10 mouse cellular contexts compared by ENCODE assay signal in the genomic region with DNA sequence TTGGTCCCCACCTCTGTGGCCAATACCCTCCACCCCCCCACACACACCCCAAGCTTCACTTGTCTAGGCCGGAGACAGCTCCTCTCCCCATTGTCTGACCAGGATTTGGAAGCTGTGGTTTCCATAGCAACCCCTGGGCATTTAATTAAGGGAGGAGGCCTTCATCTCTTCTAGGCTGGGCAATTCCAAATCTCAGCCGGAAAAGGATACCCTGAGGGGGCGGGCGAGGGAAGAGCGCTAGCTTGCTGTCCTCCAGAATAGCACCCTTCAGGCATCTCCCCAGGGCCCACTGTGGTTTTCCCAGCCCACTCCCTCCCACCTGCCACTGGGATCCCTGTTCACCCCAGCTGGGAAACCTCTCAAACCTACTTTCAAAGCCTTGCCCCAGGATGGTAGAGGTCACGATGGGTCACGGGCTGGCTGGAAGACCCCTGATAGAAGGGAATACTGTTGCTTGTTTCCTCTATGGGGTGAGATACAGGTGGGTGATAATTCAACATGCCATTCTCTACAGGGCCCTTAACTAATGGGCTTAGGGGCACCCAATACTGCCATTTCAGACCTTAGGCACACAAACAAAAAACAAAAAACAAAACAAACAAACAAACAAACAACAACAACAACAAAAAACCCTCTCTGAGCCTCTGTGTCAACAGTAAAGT. TPM values are rescaled to one million over a fixed set of nuclear protein-coding genes. Genes with fewer than 3 reads are reported as not detected.
DNase-seq lines count a peak whose midpoint lies in the region; ATAC-seq and TF ChIP-seq lines count a peak whose summit lies in the region.
"Had no signal": no experiment of that assay in that cellular context is flagged by ENCODE, and none has a peak within 500 bp of the region (broad histone marks: within the 10 kb centered on the region; RNA-seq: fewer than 3 reads in every experiment).

No protein-coding gene starts in this region.

- H3K4me3 ChIP-seq in hindbrain, postnatal 0 days (ENCODE audit: low read length): no peak overlapping the region

- ATAC-seq in hindbrain, postnatal 0 days: 0 out of 2 replicates have a peak, but pooled peaks have one; percentile 38

- peaks cover 6% of the 10 kb centered on the region; the same call in 1 of the 2 replicates for H3K4me1 ChIP-seq in hindbrain, postnatal 0 days (ENCODE audit: insufficient read depth, low read length)

- TF ChIP-seq CTCF in hindbrain, postnatal 0 days (IDR thresholded peaks at IDR 0.05; ENCODE audit: low read depth): no peak

- peak; percentile 37 for DNase-seq in kidney, adult 9 months
- DNase-seq in kidney, adult 18-20 months: no peak
- DNase-seq in embryo, embryonic 9.5 days (ENCODE audit: extremely low spot score): peak; percentile 79
- peak; percentile 72 for DNase-seq in hindbrain, postnatal 0 days (ENCODE audit: low spot score)
- peak; percentile 49 to 58 for DNase-seq in right cerebral cortex, adult 2 months (ENCODE audit: low spot score in 2 of 2)
- no peak for DNase-seq in layer of hippocampus, postnatal 14 days (ENCODE audit: low spot score in 2 of 2)
- DNase-seq in lung, postnatal 14 days: no peak
- no peak for DNase-seq in layer of hippocampus, adult 11-12 months (ENCODE audit: low spot score)

- H3K9me3 ChIP-seq in hindbrain, postnatal 0 days (ENCODE audit: low read length): no peaks in the 10 kb centered on the region

- no peak overlapping the region for H3K9ac ChIP-seq in hindbrain, postnatal 0 days (replicated peaks; ENCODE audit: low read length)

- H3K36me3 ChIP-seq in hindbrain, postnatal 0 days (ENCODE audit: insufficient read depth, low read length): no peaks in the 10 kb centered on the region

- whole genome bisulfite sequencing in hindbrain, postnatal 0 days: 13% methylated on average over 7 of the region's 7 CpGs

- H3K27ac ChIP-seq in hindbrain, postnatal 0 days: no peak overlapping the region
- H3K27ac ChIP-seq: kidney, postnatal 0 days; macrophage had no signal

- no peaks in the 10 kb centered on the region for H3K27me3 ChIP-seq in hindbrain, postnatal 0 days (ENCODE audit: insufficient read depth, low read length)

- H3K4me2 ChIP-seq in hindbrain, postnatal 0 days (ENCODE audit: low read depth, low read length): no peak overlapping the region

RNA-seq across cellular contexts. Expression of gene Rnd1, which starts 14.4 kb away (rescaled TPM):
- total RNA-seq in hindbrain, postnatal 0 days (2014; rRNA removed): 22.3 and 26.7 TPM in 2 replicates
- polyA plus RNA-seq in hindbrain, postnatal 0 days (2015; fragmentation: Nextera tagmentation; extraction: Ambion mirVana): 16.2 and 16.3 TPM in 2 replicates
- 10 to 100 TPM; 18.8 to 21.5 TPM for total RNA-seq in layer of hippocampus, postnatal 14 days (2021)

RNA-seq across cellular contexts. Expression of gene Ccdc65, which starts 16.4 kb away (rescaled TPM):
- 2.6 and 3.7 TPM in 2 replicates for total RNA-seq in hindbrain, postnatal 0 days (2014; rRNA removed)
- polyA plus RNA-seq in hindbrain, postnatal 0 days (2015; fragmentation: Nextera tagmentation; extraction: Ambion mirVana): 7.7 and 10.4 TPM in 2 replicates
- total RNA-seq in layer of hippocampus, postnatal 14 days (2021): 10 to 100 TPM in 1 of 2 experiments, 1 to 10 TPM in 1; 8.9 to 10.1 TPM

RNA-seq across cellular contexts. Expression of gene Ddx23, which starts 28.9 kb away (rescaled TPM):
- total RNA-seq in hindbrain, postnatal 0 days (2014; rRNA removed): 52.9 and 68.7 TPM in 2 replicates
- 20.1 and 23.4 TPM in 2 replicates for polyA plus RNA-seq in hindbrain, postnatal 0 days (2015; fragmentation: Nextera tagmentation; extraction: Ambion mirVana)
- 10 to 100 TPM; 60.3 to 70.2 TPM for total RNA-seq in layer of hippocampus, postnatal 14 days (2021)

RNA-seq across cellular contexts. Expression of gene Fkbp11, which starts 36.4 kb away (rescaled TPM):
- 6.4 and 10.6 TPM in 2 replicates for total RNA-seq in hindbrain, postnatal 0 days (2014; rRNA removed)
- polyA plus RNA-seq in hindbrain, postnatal 0 days (2015; fragmentation: Nextera tagmentation; extraction: Ambion mirVana): 5.0 and 6.6 TPM in 2 replicates
- total RNA-seq in layer of hippocampus, postnatal 14 days (2021): 1 to 10 TPM; 1.3 to 2.7 TPM

Comparison
In these comparisons a context has a peak if more than half of its experiments do, and no peak if none do; other contexts are left out.
1. DNase-seq: peak in kidney, adult 9 months (single experiment), embryo, embryonic 9.5 days (single experiment), hindbrain, postnatal 0 days (single experiment) and right cerebral cortex, adult 2 months (2 of 2); none in kidney, adult 18-20 months (single experiment), layer of hippocampus, postnatal 14 days (0 of 2), lung, postnatal 14 days (single experiment) and layer of hippocampus, adult 11-12 months (single experiment).